Mouse (Mus musculus) intestine, embryonic 15.5 days (tissue): ENCODE data around the gene Gpr12. TPM values are rescaled to one million over a fixed set of nuclear protein-coding genes. Genes with fewer than 3 reads are reported as not detected.
"Not testable (repeated sequence)": the region's sequence is repeated elsewhere in the genome, so short reads cannot be mapped to it uniquely, and the experiment has no call there.

ENCODE experiments used
- ATAC-seq: fragments of 200-750 bp; cut with Nextera tagmentation; 2 replicates; pipeline ENCODE4 v1.8.0; 2017; ENCODE audit warnings: moderate TSS enrichment, moderate library complexity
- H3K27ac ChIP-seq: fragments of 300-500 bp; sonication (generic); 2 replicates; pipeline ENCODE4 v1.5.1; 2015; ENCODE audit warnings: mild to moderate bottlenecking, inconsistent platforms
- H3K27me3 ChIP-seq: fragments of 300-500 bp; sonication (generic); replicated peaks from 2 replicates; pipeline ENCODE4 v1.6.1; 2015; ENCODE audit warnings: inconsistent platforms
- H3K36me3 ChIP-seq: fragments of 300-500 bp; sonication (generic); 2 replicates; pipeline ENCODE4 v1.6.1; 2015; ENCODE audit warnings: inconsistent platforms
- H3K4me1 ChIP-seq: fragments of 300-500 bp; sonication (generic); replicated peaks from 2 replicates; pipeline ENCODE4 v1.6.1; 2015; ENCODE audit warnings: inconsistent platforms
- H3K4me2 ChIP-seq: fragments of 300-500 bp; sonication (generic); replicated peaks from 2 replicates; pipeline ENCODE4 v1.6.1; 2015; ENCODE audit warnings: mild to moderate bottlenecking, inconsistent platforms
- H3K4me3 ChIP-seq: fragments of 300-500 bp; sonication (generic); replicated peaks from 2 replicates; pipeline ENCODE4 v1.5.1; 2015; ENCODE audit warnings: inconsistent platforms
- H3K9ac ChIP-seq: fragments of 300-500 bp; sonication (generic); 2 replicates; pipeline ENCODE4 v1.6.1; 2015; ENCODE audit warnings: inconsistent platforms
- H3K9me3 ChIP-seq: fragments of 300-500 bp; sonication (generic); 2 replicates; pipeline ENCODE4 v1.6.1; 2016; ENCODE audit warnings: inconsistent platforms
- WGBS: fragments of 180-500 bp; shearing (Covaris S2); methylation state at CpG from one replicate; pipeline ENCODE4 v1.1.7; 2015; 5-methylcytosine and 5-hydroxymethylcytosine counted together
- polyA plus RNA-seq: library from polyadenylated mRNA; unstranded; fragments of >200 nt; fragmentation: Nextera tagmentation; extraction: Ambion mirVana; gene quantifications from 2 replicates; pipeline ENCODE4 v1.2.1, GENCODE M21; 2015

Gpr12 gene
- polyA plus RNA-seq, 1 experiment from 2014 or later, result not detected

DNA sequence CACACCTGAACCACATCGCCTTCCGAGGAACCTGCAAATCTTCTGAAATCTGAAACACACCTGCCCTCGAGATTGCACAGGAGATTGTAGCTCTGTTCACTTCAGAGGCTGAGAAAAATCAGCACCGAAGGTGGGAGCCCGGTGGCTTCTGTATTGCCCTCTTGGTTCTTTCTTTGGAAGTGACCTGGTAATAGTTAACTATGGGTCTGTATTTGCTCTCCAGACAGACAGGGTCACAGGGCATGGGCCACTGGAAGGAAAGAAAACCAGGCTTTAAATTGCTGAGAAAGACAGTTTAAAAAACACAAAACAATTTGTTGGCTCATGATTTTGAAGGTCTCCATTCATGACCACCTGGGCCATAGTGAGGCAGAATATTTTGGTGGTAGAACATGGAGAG is 14.9 kb upstream of the Gpr12 start:
- H3K27me3 ChIP-seq, result no peaks in the 10 kb centered on the region
- WGBS, result 64% methylated on average over 5 of the region's 5 CpGs
- ATAC-seq, result no peak

DNA sequence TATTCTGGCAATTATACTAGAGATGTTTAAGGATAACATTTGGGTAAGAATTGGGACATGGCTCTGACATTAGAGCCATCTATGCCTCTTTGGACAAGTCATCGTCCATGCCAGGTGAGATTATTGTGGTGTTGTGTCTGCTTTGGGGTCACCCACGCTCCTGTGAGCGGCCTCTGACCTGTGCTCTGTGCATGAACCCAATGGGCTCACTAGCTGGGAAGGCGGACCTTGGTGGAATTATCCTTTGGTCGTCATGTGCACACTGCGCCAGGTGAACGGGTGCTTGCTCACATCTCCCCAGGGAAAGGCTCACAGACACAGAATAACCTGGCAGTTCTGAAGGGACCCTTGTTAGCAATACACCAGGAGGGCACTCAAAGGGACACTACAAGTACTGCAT is 14.2 kb upstream of the Gpr12 start:
- H3K4me3 ChIP-seq, H3K36me3 ChIP-seq, H3K4me2 ChIP-seq, ATAC-seq, H3K4me1 ChIP-seq, H3K27me3 ChIP-seq, H3K9ac ChIP-seq, H3K27ac ChIP-seq, H3K9me3 ChIP-seq: not testable (repeated sequence)
- 81% methylated on average over 7 of the region's 7 CpGs for WGBS

More for the DNA sequence above, 14.9 kb upstream of the Gpr12 start:
- no peak overlapping the region for H3K4me2 ChIP-seq
- no peak overlapping the region for H3K4me3 ChIP-seq
- H3K27ac ChIP-seq, result no peak overlapping the region
- no peaks in the 10 kb centered on the region for H3K36me3 ChIP-seq
- H3K4me1 ChIP-seq, result no peaks in the 10 kb centered on the region
- no peak overlapping the region for H3K9ac ChIP-seq
- no peaks in the 10 kb centered on the region for H3K9me3 ChIP-seq

DNA sequence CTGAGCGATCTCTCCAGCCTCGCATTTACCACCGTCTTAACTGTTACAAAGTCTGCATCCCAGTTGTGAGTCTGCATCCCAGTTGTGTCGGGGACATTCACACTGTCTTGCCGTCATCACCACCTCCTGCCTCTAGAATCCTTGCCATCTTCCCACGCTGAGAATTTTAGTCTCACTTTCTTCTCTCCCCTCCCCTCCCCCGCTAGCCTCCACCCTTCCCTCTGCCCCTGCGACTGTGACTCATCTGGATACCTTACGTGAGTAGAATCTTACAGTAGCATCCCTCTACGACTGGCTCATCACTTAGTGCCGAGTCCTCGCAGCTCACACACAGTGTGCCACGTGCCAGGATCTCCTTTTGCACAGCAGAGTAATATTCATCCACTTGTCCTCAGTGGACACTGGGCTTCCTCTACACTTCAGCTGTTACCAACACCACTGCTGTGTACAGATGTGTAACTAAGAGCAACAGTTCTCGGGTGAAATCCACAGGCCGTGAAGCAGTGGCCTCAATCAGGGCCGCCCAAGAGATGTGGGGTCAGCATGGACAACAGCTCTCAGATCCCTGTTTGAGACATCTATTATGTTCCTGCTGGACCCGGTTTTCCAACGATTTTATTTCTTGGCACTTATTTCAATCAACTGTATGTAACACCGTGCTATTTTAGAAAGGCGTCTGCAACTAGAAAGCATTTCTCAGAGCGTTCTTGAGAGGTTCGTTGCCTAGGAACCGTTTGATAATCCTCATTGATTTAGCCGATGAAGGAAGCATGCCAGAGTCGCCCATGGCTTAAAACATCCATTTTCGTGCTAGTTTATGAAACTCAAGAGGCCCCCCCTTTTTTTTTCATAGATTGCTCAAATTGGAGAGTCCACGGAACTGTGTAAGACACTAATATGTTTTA is 13.4 kb upstream of the Gpr12 start:
- ATAC-seq, result no peak

DNA sequence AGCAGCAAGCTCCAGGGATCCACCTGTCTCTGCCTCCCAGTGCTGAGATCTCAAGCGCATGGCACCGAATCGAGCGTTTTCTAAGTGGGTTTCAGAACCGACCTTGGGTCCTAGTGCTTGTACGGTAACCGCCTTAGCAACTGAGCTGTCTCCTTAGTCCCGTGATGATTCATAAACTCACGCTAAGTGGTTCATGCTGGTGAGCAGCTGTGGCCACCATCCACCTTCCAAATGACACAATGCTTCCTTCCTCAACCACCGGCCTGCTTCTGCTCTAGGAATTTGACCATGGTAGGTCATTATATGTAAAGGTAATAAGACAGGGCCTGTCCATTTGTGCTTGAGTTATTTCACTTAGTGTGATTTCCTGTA is 12.4 kb upstream of the Gpr12 start:
- Histone ChIP-seq H3K9me3 (no peaks in the 10 kb centered on the region), H3K4me1 (no peaks in the 10 kb centered on the region), H3K27ac (no peak overlapping the region), H3K4me2 (no peak overlapping the region), H3K27me3 (no peaks in the 10 kb centered on the region), H3K36me3 (no peaks in the 10 kb centered on the region), H3K9ac (no peak overlapping the region), H3K4me3 (no peak overlapping the region)
- WGBS, result 91% methylated on average over 10 of the region's 10 CpGs
- no peak for ATAC-seq

More for the DNA sequence above, 13.4 kb upstream of the Gpr12 start:
- H3K4me3 ChIP-seq, result no peak overlapping the region
- H3K4me1 ChIP-seq, result no peaks in the 10 kb centered on the region
- H3K9ac ChIP-seq, result no peak overlapping the region
- H3K9me3 ChIP-seq, result no peaks in the 10 kb centered on the region
- no peaks in the 10 kb centered on the region for H3K27me3 ChIP-seq
- no peaks in the 10 kb centered on the region for H3K36me3 ChIP-seq
- H3K27ac ChIP-seq, result no peak overlapping the region
- WGBS, result 85% methylated on average over 27 of the region's 27 CpGs
- H3K4me2 ChIP-seq, result no peak overlapping the region

DNA sequence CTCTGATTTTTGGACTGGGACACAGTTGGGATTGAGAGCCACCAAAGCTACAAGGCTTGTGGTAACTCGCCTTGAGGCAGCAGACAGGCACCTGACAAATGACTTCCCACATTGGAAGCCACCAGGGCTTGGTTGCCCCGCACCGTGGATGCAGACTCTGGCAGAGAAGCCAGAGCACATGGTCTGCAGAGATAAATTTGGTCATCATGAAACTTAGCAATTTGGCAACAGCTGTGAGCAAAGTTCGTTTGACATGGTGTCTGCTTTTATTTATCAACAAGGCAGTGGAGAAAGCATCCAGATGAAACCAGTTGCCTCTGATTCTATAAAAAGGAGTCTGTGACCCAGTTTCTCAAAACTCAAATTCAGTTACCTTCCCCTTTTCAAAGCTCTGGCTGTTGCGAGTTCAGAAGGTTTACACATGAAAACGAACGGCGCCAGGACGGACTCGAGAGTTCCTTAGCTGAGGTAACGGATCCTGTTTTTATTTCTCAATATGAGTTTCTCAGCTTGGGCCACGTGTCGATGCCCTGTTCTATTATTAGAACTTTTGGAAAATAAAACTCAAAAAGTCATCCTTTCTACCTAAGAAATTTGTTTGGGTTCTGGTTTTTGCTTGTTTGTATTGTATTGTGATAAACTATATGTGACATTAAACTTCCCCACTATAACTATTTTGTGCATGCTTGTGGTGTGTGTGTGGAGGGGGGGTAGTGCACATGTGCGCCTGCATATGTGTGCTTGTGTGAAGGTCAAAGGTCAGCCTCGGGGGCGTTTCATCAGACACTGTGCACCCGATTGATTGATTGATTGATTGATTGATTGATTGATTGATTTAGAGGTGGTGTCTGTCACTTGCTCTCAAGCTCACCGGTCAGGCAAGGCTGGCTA is 11.8 kb upstream of the Gpr12 start:
- no peak for ATAC-seq
- H3K9ac ChIP-seq, result no peak overlapping the region
- H3K36me3 ChIP-seq, result no peaks in the 10 kb centered on the region
- no peak overlapping the region for H3K4me3 ChIP-seq
- H3K4me1 ChIP-seq, result no peaks in the 10 kb centered on the region
- no peak overlapping the region for H3K27ac ChIP-seq
- H3K4me2 ChIP-seq, result no peak overlapping the region
- H3K9me3 ChIP-seq, result no peaks in the 10 kb centered on the region
- H3K27me3 ChIP-seq, result no peaks in the 10 kb centered on the region
- 59% methylated on average over 18 of the region's 18 CpGs for WGBS

DNA sequence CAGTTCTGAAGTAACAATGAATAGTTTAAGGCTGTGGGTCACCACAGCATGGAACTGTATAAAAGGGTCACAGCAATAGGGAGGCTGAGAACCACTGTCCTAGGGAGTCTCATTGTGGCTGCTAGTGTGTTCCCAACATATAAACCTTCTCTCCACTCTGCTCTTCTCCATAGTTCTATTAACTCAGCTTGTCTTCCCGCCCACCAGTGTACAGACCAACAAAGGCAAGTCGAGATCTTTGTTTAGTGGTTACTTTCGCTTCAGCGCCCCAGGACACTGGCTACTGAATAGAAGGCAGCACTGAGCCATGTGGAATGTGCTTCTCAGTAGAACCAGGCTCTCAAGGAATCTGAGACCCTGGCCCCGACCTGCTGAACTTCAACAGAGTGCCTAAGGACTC is 7.5 kb upstream of the Gpr12 start:
- Histone ChIP-seq H3K4me1 (no peaks in the 10 kb centered on the region), H3K27ac (no peak overlapping the region), H3K9me3 (no peaks in the 10 kb centered on the region), H3K4me3 (no peak overlapping the region), H3K36me3 (no peaks in the 10 kb centered on the region), H3K4me2 (no peak overlapping the region), H3K27me3 (peaks cover 3% of the 10 kb centered on the region; the same call in 1 of the 2 replicates), H3K9ac (no peak overlapping the region)
- WGBS, result 66% methylated on average over 5 of the region's 5 CpGs
- ATAC-seq, result no peak

DNA sequence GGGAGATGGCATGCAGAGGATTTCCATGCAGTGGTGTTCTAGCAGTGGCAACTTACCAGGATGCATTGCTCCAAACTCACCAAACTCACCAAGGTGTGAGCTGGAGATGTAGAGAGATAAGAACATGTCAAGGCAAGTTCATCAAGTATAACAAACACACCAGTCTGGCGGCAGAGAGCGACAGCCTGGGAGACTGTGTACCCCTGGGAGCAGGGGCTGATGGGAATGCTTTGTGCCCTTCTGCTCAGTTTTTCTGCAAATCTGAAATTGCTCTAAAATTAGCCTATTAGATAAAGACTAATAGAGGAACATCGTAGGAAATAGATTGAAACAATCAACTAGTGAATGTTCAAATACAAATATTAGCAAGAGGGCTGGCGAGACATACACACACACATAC is 6.6 kb upstream of the Gpr12 start:
- no peak overlapping the region for H3K4me2 ChIP-seq
- 83% methylated on average over 4 of the region's 4 CpGs for WGBS

DNA sequence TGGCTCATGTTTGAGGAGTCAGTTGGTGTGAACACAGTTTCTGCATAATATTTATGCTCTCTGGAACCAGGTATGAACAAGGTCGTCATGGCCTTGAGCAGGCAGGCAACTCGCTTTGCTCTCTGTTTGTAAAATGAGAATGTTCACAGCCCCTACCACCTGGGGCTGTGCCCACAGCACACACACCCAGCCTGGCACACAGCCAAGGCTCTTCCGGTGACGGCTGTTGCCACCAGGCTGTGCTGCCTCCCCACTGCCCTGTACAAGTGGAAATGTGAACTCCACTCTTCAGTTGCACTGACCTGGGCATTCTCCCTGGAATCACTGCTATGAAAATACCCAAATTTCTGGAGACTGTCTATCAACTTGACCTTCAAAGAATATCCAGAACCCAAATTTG is 5.9 kb upstream of the Gpr12 start:
- Histone ChIP-seq H3K27me3 (peaks cover 7% of the 10 kb centered on the region), H3K9ac (no peak overlapping the region), H3K4me1 (no peaks in the 10 kb centered on the region), H3K9me3 (no peaks in the 10 kb centered on the region), H3K36me3 (no peaks in the 10 kb centered on the region), H3K27ac (no peak overlapping the region), H3K4me3 (no peak overlapping the region), H3K4me2 (no peak overlapping the region)
- no peak for ATAC-seq
- 57% methylated on average over 4 of the region's 4 CpGs for WGBS

More for the DNA sequence above, 6.6 kb upstream of the Gpr12 start:
- no peak overlapping the region for H3K4me3 ChIP-seq
- H3K9ac ChIP-seq, result no peak overlapping the region
- ATAC-seq, result no peak
- H3K9me3 ChIP-seq, result no peaks in the 10 kb centered on the region
- H3K27me3 ChIP-seq, result peaks cover 3% of the 10 kb centered on the region; the same call in 1 of the 2 replicates
- no peak overlapping the region for H3K27ac ChIP-seq
- H3K4me1 ChIP-seq, result no peaks in the 10 kb centered on the region
- no peaks in the 10 kb centered on the region for H3K36me3 ChIP-seq

DNA sequence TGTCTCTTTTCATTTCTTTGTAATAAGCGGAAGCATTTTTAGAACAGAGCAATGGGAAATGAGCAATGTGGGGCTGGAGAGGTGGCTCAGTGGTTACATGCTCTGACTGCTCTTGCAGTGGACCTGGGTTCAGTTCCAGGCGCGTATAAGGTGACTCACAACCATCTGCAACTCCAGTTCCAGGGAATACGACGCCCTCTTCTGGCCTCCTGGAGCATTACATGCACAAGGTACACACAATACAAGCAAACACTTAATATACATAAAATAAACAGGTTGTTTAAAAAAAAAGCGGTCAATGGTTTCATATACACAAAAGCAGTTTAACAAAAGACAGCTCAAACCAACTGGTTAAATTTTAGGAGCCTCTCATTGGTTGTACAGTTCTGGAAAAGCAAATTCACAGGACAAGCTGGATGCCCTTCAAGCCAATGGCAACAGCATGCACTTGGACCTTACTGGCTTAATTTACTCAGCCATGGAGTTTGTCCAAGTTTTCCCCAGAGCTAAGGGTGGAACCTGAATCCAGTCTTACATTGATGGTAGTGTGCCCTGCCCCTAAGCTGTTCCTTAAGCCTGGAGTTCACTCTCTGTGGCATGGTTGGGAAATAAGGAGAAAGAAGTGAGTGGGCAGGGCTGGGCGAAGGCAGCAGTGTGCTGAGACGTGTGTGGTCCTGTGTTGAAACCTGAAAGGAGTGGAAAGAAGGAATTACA is 1.5 kb upstream of the Gpr12 start:
- 75% methylated on average over 8 of the region's 8 CpGs for WGBS
- no peak for ATAC-seq
- Histone ChIP-seq H3K27me3 (peaks cover 34% of the 10 kb centered on the region), H3K4me3 (no peak overlapping the region), H3K4me1 (peaks cover 16% of the 10 kb centered on the region), H3K36me3 (no peaks in the 10 kb centered on the region), H3K9ac (no peak overlapping the region), H3K27ac (no peak overlapping the region), H3K9me3 (no peaks in the 10 kb centered on the region), H3K4me2 (no peak overlapping the region)

DNA sequence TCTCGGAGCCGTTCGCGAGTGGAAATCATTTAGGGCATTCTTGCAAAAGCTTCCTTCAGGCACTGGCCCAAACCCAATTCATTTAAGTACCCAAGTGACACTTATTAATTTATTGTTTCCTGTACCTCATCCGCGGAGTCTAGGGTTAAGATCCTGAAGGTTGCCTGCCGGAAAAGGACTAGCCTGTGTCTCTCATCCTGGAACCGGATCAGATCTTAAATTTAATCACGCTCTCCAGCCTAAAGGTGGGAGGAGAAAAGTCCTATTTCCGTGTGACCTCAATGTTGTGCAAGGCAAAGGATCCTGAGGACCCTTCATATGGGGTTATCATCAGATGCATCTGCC is 240 bp upstream of the Gpr12 start:
- WGBS, result 3% methylated on average over 10 of the region's 10 CpGs
- H3K4me1 ChIP-seq, result peaks cover 16% of the 10 kb centered on the region
- H3K4me2 ChIP-seq, result peak overlapping the region; percentile 95
- H3K9me3 ChIP-seq, result no peaks in the 10 kb centered on the region
- peaks cover 34% of the 10 kb centered on the region for H3K27me3 ChIP-seq
- H3K36me3 ChIP-seq, result no peaks in the 10 kb centered on the region
- peak overlapping the region; percentile 46 for H3K4me3 ChIP-seq
- 0 out of 2 replicates have a peak overlapping the region, but pooled peaks have one; percentile 30 for H3K9ac ChIP-seq
- ATAC-seq, result 0 out of 2 replicates have a peak, but pooled peaks have one; percentile 10
- H3K27ac ChIP-seq, result no peak overlapping the region

DNA sequence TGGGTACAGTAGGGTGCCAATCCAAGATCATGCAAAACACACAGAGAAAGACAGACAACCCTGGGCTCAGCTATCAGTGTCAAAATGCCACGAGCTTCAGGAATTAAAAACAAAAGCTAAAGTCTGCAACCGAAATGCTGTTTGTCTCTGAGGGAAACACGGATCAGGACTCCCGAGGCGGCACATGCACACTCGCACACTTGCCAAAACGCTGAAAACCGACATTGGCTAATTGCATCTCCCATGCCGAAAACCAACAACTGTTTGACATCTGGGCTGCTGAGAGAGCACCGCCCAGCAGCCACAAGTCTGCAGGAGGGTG is 922 bp downstream of the Gpr12 start:
- Histone ChIP-seq H3K4me1 (peaks cover 16% of the 10 kb centered on the region), H3K36me3 (no peaks in the 10 kb centered on the region), H3K4me3 (peak overlapping the region; percentile 46), H3K9ac (no peak overlapping the region), H3K27me3 (peaks cover 31% of the 10 kb centered on the region), H3K4me2 (peak overlapping the region; percentile 95), H3K27ac (no peak overlapping the region), H3K9me3 (no peaks in the 10 kb centered on the region)
- ATAC-seq, result no peak
- 5% methylated on average over 10 of the region's 10 CpGs for WGBS

DNA sequence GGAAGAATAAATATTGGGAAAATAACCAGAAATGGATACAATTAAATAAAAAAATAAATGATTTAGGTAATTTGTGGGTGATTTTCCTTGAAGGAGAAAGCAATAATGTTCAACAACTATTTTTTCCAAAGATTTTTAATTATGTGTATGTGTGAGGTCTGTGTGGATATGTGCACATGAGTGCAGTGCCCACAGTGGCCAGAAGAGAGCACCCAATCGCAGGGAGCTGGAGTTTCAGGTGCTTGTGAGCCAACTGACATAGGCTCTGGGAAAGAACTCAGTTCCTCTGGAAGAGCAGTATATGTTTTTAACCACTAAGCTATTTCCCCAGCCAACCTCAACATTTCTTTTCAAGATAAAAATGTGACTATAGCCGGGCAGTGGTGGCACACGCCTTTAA is 8.4 kb downstream of the Gpr12 start:
- Histone ChIP-seq H3K27ac (no peak overlapping the region), H3K27me3 (no peaks in the 10 kb centered on the region), H3K4me1 (no peaks in the 10 kb centered on the region), H3K9me3 (no peaks in the 10 kb centered on the region), H3K4me3 (no peak overlapping the region), H3K9ac (no peak overlapping the region), H3K36me3 (no peaks in the 10 kb centered on the region), H3K4me2 (no peak overlapping the region)
- ATAC-seq, result no peak
- 87% methylated on average over 3 of the region's 3 CpGs for WGBS
